Mouse (Mus musculus) testis, adult 2 months (tissue): Measurements from ENCODE around the gene Rflnb.

ENCODE experiments used
- CTCF ChIP-seq: fragments of 200-500 bp; IDR thresholded peaks from 2 replicates; pipeline ENCODE4 v1.5.1; 2012; ENCODE audit warnings: low read depth, mild to moderate bottlenecking, inconsistent platforms, low read length, moderate library complexity; ENCODE audit not compliant: control insufficient read depth, insufficient read depth, insufficient replicate concordance
- POLR2A ChIP-seq: fragments of 200-500 bp; IDR thresholded peaks from 2 replicates; pipeline ENCODE4 v1.6.1; 2012; ENCODE audit warnings: low read depth, mild to moderate bottlenecking, inconsistent platforms, low read length, moderate library complexity; ENCODE audit not compliant: control insufficient read depth

DNA sequence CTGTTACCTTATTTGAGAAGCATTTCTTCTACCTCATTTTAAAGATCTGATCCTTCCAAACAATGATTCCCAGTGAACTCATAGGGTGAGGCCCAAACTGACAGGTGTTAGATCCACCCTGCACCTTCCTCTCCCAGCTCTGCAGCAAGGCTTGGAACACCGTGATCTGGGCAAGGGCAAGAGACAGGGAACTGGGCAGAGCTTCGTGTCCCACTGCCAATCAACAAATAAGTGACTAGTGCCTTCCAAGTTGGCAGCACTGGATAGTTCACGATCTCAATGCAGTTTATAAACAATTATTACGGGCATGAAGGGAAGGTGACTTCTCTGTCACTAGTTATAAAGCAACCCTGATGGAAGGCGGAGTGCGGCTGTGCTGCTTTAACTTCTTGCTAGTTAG lies 42.2 kb upstream of the Rflnb start:
- no peak for TF ChIP-seq CTCF
- no peak for TF ChIP-seq POLR2A
